Mouse (Mus musculus) heart, embryonic 15.5 days (tissue): ENCODE results near the gene Stk11ip. TPM values are rescaled to one million over a fixed set of nuclear protein-coding genes. Genes with fewer than 3 reads are reported as not detected.

Experiments used
- ATAC-seq: fragments of 200-750 bp; cut with Nextera tagmentation; replicated peaks from 2 replicates; pipeline ENCODE4 v1.8.0; 2017; ENCODE audit warnings: low read depth, moderate TSS enrichment; ENCODE audit not compliant: insufficient number of reproducible peaks, insufficient read depth, low FRiP score
- H3K27ac ChIP-seq: fragments of 300-500 bp; sonication (generic); 2 replicates; pipeline ENCODE4 v1.5.1; 2015; ENCODE audit warnings: mild to moderate bottlenecking, inconsistent platforms
- H3K27me3 ChIP-seq: fragments of 300-500 bp; sonication (generic); 2 replicates; pipeline ENCODE4 v1.6.1; 2015; ENCODE audit warnings: inconsistent platforms
- H3K36me3 ChIP-seq: fragments of 300-500 bp; sonication (generic); 2 replicates; pipeline ENCODE4 v1.6.1; 2015; ENCODE audit warnings: mild to moderate bottlenecking, inconsistent platforms
- H3K4me1 ChIP-seq: fragments of 300-500 bp; sonication (generic); replicated peaks from 2 replicates; pipeline ENCODE4 v1.6.1; 2015; ENCODE audit warnings: inconsistent platforms
- H3K4me2 ChIP-seq: fragments of 300-500 bp; sonication (generic); 2 replicates; pipeline ENCODE4 v1.6.1; 2015; ENCODE audit warnings: inconsistent platforms, mild to moderate bottlenecking, moderate library complexity
- H3K4me3 ChIP-seq: fragments of 300-500 bp; sonication (generic); 2 replicates; pipeline ENCODE4 v1.5.1; 2015; ENCODE audit warnings: mild to moderate bottlenecking, inconsistent platforms
- H3K9ac ChIP-seq: fragments of 300-500 bp; sonication (generic); 2 replicates; pipeline ENCODE4 v1.6.1; 2015; ENCODE audit warnings: mild to moderate bottlenecking, inconsistent platforms
- H3K9me3 ChIP-seq: fragments of 300-500 bp; sonication (generic); replicated peaks from 2 replicates; pipeline ENCODE4 v1.6.1; 2016; ENCODE audit warnings: inconsistent platforms
- WGBS: fragments of 180-500 bp; shearing (Covaris S2); methylation state at CpG from one replicate; pipeline ENCODE4 v1.1.7; 2015; ENCODE audit warnings: mixed read lengths; 5-methylcytosine and 5-hydroxymethylcytosine counted together
- polyA plus RNA-seq: library from polyadenylated mRNA; unstranded; fragments of >200 nt; fragmentation: Nextera tagmentation; extraction: Ambion mirVana; gene quantifications from 2 replicates; pipeline ENCODE4 v1.2.1, GENCODE M21; 2015

Gene Stk11ip
- polyA plus RNA-seq, 1 experiment from 2014 or later = 10.4 TPM

GRCm38 (mm10) chr1:75519576-75519975, 1.8 kb upstream of the Stk11ip start:
- H3K4me1 ChIP-seq = peaks cover 47% of the 10 kb centered on the region
- H3K4me3 ChIP-seq = no peak overlapping the region
- no peak for ATAC-seq
- H3K27me3 ChIP-seq = no peaks in the 10 kb centered on the region
- no peak overlapping the region for H3K4me2 ChIP-seq
- H3K9ac ChIP-seq = no peak overlapping the region
- WGBS = 38% methylated on average over 5 of the region's 5 CpGs
- no peaks in the 10 kb centered on the region for H3K36me3 ChIP-seq
- H3K9me3 ChIP-seq = no peaks in the 10 kb centered on the region
- peak overlapping the region; percentile 98 for H3K27ac ChIP-seq

GRCm38 (mm10) chr1:75524679-75525078, 3.4 kb downstream of the Stk11ip start:
- Histone ChIP-seq H3K9ac (no peak overlapping the region), H3K36me3 (peaks cover 38% of the 10 kb centered on the region), H3K27ac (no peak overlapping the region), H3K9me3 (no peaks in the 10 kb centered on the region), H3K4me1 (peaks cover 21% of the 10 kb centered on the region), H3K4me3 (no peak overlapping the region), H3K27me3 (no peaks in the 10 kb centered on the region), H3K4me2 (no peak overlapping the region)
- ATAC-seq = no peak
- WGBS = 83% methylated on average over 7 of the region's 7 CpGs

- H3K4me1 ChIP-seq = no peaks in the 10 kb centered on the region
- H3K27ac ChIP-seq = no peak overlapping the region
- peaks cover 66% of the 10 kb centered on the region for H3K36me3 ChIP-seq
- ATAC-seq = no peak
- WGBS = 61% methylated on average over 4 of the region's 4 CpGs
- H3K4me2 ChIP-seq = no peak overlapping the region
- H3K9me3 ChIP-seq = no peaks in the 10 kb centered on the region
- H3K27me3 ChIP-seq = no peaks in the 10 kb centered on the region
- H3K4me3 ChIP-seq = no peak overlapping the region
- H3K9ac ChIP-seq = no peak overlapping the region
Observed at GRCm38 (mm10) chr1:75530546-75530945, 9.2 kb downstream of the Stk11ip start.

- Histone ChIP-seq H3K36me3 (peaks cover 58% of the 10 kb centered on the region), H3K27ac (no peak overlapping the region), H3K4me1 (no peaks in the 10 kb centered on the region), H3K4me3 (no peak overlapping the region), H3K9ac (no peak overlapping the region), H3K4me2 (no peak overlapping the region), H3K9me3 (no peaks in the 10 kb centered on the region), H3K27me3 (no peaks in the 10 kb centered on the region)
- no peak for ATAC-seq
- WGBS = 84% methylated on average over 19 of the region's 19 CpGs
Observed at GRCm38 (mm10) chr1:75532280-75533172, 11.2 kb downstream of the Stk11ip start.

- Histone ChIP-seq H3K36me3 (peaks cover 49% of the 10 kb centered on the region), H3K4me1 (no peaks in the 10 kb centered on the region; the same call in 1 of the 2 replicates), H3K27ac (no peak overlapping the region), H3K27me3 (no peaks in the 10 kb centered on the region), H3K4me2 (no peak overlapping the region), H3K4me3 (no peak overlapping the region), H3K9ac (no peak overlapping the region), H3K9me3 (no peaks in the 10 kb centered on the region)
- 80% methylated on average over 19 of the region's 19 CpGs for WGBS
- no peak for ATAC-seq
Observed at GRCm38 (mm10) chr1:75533325-75534252, 12.3 kb downstream of the Stk11ip start.

- no peak for ATAC-seq
- WGBS = 63% methylated on average over 2 of the region's 2 CpGs
- H3K4me2 ChIP-seq = no peak overlapping the region
- H3K4me3 ChIP-seq = no peak overlapping the region
- no peaks in the 10 kb centered on the region; the same call in 1 of the 2 replicates for H3K4me1 ChIP-seq
- H3K9ac ChIP-seq = no peak overlapping the region
- no peaks in the 10 kb centered on the region for H3K9me3 ChIP-seq
- no peak overlapping the region for H3K27ac ChIP-seq
- H3K27me3 ChIP-seq = no peaks in the 10 kb centered on the region
- H3K36me3 ChIP-seq = peaks cover 26% of the 10 kb centered on the region
Observed at GRCm38 (mm10) chr1:75537587-75537986, 16.3 kb downstream of the Stk11ip start.

GRCm38 (mm10) chr1:75538597-75539190, 17.4 kb downstream of the Stk11ip start:
- Histone ChIP-seq H3K9me3 (no peaks in the 10 kb centered on the region), H3K4me1 (no peaks in the 10 kb centered on the region; the same call in 1 of the 2 replicates), H3K27me3 (no peaks in the 10 kb centered on the region), H3K4me3 (no peak overlapping the region), H3K36me3 (peaks cover 16% of the 10 kb centered on the region; the same call in 1 of the 2 replicates), H3K27ac (no peak overlapping the region), H3K4me2 (no peak overlapping the region), H3K9ac (no peak overlapping the region)
- no peak for ATAC-seq
- WGBS = 72% methylated on average over 9 of the region's 9 CpGs

- no peaks in the 10 kb centered on the region for H3K9me3 ChIP-seq
- no peak overlapping the region for H3K27ac ChIP-seq
- no peak overlapping the region for H3K9ac ChIP-seq
- no peak overlapping the region for H3K4me3 ChIP-seq
- H3K4me1 ChIP-seq = peaks cover 8% of the 10 kb centered on the region
- no peaks in the 10 kb centered on the region for H3K27me3 ChIP-seq
- 88% methylated on average over 7 of the region's 7 CpGs for WGBS
- peaks cover under 1% of the 10 kb centered on the region; the same call in 1 of the 2 replicates for H3K36me3 ChIP-seq
- no peak for ATAC-seq
- H3K4me2 ChIP-seq = no peak overlapping the region
Observed at GRCm38 (mm10) chr1:75541496-75541895, 20.2 kb downstream of the Stk11ip start.

- Histone ChIP-seq H3K9me3 (no peaks in the 10 kb centered on the region), H3K4me3 (no peak overlapping the region), H3K9ac (no peak overlapping the region), H3K4me2 (no peak overlapping the region), H3K27ac (no peak overlapping the region), H3K36me3 (no peaks in the 10 kb centered on the region), H3K27me3 (peaks cover 2% of the 10 kb centered on the region; the same call in 1 of the 2 replicates), H3K4me1 (peaks cover 36% of the 10 kb centered on the region)
- 82% methylated on average over 6 of the region's 6 CpGs for WGBS
- no peak for ATAC-seq
Observed at GRCm38 (mm10) chr1:75544351-75544750, 23.0 kb downstream of the Stk11ip start.

- H3K4me2 ChIP-seq = peak within 1 kb of the TSS; percentile 80
- H3K27ac ChIP-seq = peak within 1 kb of the TSS; percentile 90
- H3K27me3 ChIP-seq = peaks cover 2% of the 10 kb centered on the region; the same call in 1 of the 2 replicates
- peaks cover 11% of the 10 kb centered on the region for H3K36me3 ChIP-seq
- peak within 1 kb of the TSS; percentile 76 for H3K4me3 ChIP-seq
- no peaks in the 10 kb centered on the region for H3K9me3 ChIP-seq
- 1% methylated on average over 55 of the region's 64 CpGs for WGBS
- ATAC-seq = peak; percentile 85
- peak within 1 kb of the TSS; percentile 88 for H3K9ac ChIP-seq
- H3K4me1 ChIP-seq = peaks cover 50% of the 10 kb centered on the region
Observed at GRCm38 (mm10) chr1:75545965-75546956, 24.9 kb downstream of the Stk11ip start, which contains the start of gene Slc4a3. TSS of gene Slc4a3 (plus strand) at chr1:75546266.
